Mouse (Mus musculus) ES-Bruce4 (cell line): ENCODE data around the gene Samd13.

Experiments used
- CTCF ChIP-seq: IDR thresholded peaks from one replicate; pipeline ENCODE4 v1.8.1; 2011; ENCODE audit warnings: low read depth, low read length
- POLR2A ChIP-seq: IDR thresholded peaks from one replicate; pipeline ENCODE4 v1.8.1; 2011; ENCODE audit warnings: low read length; ENCODE audit not compliant: insufficient read depth

DNA sequence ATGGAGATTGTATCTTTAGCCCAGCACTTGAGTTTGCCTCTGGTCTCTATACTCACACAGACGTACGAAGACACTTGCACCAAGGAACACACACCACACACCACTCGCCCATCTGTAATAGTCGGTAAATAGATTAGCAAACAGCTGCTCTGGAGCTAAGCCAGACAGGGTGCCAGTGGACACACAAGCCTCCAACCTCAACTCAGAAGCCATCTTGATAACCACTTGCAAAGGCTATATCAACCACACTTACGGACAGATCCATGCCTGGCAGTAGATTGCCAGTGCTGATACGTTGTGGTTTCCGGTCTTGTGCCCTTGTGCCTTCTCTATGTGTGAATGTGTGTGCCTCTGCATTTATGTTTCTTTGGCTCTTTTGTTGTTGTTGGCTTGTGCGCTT lies 1.0 kb upstream of the Samd13 start:
- TF ChIP-seq CTCF: no peak
- TF ChIP-seq POLR2A: no peak
